Mouse (Mus musculus): Measurements from ENCODE around the gene Ppp1r3f.

Gene Ppp1r3f

DNA sequence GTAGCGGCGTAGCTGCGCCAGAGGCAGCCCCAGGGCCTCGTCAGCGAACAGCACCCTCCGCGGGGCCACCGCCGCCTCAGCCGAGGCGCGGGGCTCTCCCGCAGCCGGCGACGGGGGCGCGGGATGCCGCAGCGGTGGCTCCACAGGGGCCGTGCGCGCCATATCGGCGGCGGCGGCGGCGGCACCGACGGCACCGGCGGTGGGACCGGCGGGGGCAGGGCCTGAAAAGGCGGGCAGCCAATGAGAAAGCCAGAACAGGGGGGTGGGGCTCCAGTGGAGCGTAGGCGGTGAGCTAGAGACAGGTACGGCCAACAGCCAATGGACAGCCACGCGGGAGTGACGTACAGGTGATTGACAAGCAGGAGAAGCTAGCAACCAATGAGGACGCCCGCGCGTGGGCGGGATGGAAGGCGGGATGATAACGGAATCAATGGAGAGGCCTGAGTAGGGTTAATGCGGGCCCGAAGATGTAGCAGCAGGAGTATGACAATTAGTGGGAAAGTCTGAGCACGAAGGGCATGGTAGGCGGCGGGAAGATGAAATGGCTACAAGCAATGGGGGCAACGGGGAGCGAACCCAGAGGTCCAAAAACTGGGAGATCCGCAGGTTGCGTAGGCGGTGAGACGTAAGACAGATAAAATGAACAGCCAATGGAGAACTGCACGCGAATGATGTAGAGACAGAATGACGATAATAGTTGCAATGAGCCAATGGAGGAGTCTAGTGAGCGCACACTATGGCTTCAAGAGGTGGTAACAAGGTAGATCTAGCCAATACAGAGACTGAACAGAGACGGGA is at the start of gene Ppp1r3f:
TSS of gene Ppp1r3f (minus strand) at position 197 of the 798 bp plus-strand sequence.
- DNase-seq (ENCODE audit: low read depth in 1 of 2, low spot score in 2 of 2), result peak; percentile 69 to 84

DNA sequence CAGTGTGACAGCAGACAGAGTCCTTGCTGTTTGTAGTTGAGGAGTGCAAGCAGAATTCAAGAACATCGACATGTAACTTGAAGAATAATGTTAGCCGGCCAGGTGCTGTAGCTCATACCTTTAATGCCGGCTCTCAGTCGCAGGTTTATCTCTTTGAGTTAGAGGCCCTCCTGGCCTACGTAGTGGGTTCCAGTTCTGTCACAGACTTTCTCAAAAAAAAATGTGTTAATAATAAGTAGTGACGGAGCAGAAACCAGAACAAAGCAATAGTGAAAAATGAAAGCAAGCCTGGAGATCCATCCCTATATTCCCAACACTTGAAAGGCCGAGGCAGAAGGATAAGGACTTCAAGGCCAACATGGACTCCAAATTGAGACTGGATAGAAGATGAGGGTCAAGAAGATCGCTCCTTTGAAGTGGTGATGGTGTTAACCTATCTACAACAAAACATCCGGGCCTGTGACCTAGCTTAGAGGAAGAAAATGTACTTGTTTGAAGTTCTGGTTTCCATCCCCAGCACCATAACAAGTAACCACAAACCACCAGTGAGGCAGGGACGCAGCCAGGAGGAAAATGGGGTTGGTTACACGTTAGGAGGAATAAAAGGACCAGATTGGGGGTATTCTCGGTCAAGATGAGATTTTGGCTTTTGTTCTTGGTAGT is 43.9 kb upstream of the Ppp1r3f start:
- no peak for DNase-seq (ENCODE audit: low read depth in 1 of 2, low spot score in 2 of 2)

DNA sequence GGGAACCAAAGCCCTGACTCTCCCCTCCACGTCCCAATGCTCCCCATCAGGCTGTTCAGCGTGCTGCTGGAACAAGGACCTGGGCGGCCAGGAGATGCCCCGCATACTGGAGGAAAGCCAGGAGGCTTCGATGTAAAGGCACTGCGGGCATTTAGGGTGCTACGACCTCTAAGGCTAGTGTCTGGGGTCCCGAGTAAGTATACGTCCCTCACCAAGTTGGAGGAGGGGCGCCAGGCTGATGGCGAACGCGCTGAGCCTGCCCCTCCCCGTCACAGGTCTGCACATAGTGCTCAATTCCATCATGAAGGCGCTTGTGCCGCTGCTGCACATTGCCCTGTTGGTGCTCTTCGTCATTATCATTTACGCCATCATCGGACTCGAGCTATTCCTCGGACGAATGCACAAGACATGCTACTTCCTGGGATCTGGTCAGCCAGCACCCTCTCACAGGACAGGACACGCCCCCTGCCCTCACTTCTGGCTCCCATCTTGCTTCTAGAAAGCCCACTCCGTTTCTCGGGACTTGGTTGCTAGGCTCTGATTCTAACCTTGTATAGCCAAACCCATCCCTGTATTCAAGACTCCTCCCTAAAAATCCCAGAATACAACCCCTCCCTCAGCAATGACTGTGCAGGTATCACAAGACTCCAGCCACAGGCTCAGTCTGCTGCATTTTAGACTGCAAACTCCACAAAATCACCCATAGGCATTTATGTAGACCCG is 36.6 kb upstream of the Ppp1r3f start:
- no peak for DNase-seq (ENCODE audit: low read depth in 1 of 2, low spot score in 2 of 2)

DNA sequence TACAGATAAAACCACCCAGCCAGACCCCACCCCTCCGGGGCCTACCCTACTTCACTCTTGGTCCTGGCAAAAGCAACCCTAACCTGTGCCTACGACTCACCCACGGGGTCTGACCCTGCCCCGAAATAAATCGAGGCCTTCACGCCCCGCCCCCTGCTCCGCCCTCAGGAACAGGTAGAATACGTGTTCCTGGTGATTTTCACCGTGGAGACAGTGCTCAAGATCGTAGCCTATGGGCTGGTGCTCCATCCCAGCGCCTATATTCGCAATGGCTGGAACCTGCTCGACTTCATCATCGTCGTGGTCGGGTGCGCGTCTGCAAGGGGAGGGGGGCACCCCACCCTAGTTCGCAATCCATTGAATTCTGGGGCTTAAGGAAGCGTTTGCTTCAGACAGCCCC is 36.0 kb upstream of the Ppp1r3f start:
- DNase-seq (ENCODE audit: low read depth in 1 of 2, low spot score in 2 of 2), result no peak

DNA sequence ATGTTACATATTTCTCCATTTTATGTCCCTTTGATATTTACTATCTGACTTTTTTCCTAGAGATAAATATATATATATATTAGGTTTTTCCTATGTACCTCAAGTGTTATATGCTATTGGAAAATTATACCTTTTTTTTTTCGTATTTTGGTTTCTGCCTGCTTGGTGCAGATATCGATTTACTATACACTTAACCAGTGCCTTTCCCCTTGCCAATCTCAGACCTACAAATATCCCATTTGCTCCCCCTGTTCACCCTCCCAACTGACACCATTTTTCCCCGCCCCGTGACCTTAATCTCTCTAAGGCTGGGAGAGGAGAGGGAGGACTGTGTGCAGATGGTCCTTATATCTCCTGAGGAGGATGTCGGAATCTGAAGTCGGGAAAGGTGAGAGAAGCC is 32.7 kb upstream of the Ppp1r3f start, which contains the start of gene Cacna1f:
TSS of gene Cacna1f (plus strand) at position 301 of the 400 bp plus-strand sequence.
- DNase-seq (ENCODE audit: low read depth in 1 of 2, low spot score in 2 of 2), result no peak

DNA sequence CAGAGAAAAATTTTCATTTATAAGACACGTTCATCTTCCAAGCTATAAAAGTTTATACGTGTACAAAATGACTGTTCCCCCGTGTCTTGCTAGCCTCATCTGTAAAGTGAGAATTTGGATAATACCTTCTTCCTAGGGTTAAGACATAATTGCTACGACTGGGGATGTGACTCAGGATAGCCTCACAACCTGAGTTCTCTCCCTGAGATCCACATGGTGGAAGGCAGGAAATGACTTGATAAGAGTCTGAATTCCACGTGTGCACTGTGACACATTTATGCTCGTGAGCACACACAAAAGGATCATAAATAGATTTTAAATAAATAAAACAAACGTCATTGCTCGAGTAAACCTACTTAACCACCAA is 31.5 kb upstream of the Ppp1r3f start:
- no peak for DNase-seq (ENCODE audit: low read depth in 1 of 2, low spot score in 2 of 2)

DNA sequence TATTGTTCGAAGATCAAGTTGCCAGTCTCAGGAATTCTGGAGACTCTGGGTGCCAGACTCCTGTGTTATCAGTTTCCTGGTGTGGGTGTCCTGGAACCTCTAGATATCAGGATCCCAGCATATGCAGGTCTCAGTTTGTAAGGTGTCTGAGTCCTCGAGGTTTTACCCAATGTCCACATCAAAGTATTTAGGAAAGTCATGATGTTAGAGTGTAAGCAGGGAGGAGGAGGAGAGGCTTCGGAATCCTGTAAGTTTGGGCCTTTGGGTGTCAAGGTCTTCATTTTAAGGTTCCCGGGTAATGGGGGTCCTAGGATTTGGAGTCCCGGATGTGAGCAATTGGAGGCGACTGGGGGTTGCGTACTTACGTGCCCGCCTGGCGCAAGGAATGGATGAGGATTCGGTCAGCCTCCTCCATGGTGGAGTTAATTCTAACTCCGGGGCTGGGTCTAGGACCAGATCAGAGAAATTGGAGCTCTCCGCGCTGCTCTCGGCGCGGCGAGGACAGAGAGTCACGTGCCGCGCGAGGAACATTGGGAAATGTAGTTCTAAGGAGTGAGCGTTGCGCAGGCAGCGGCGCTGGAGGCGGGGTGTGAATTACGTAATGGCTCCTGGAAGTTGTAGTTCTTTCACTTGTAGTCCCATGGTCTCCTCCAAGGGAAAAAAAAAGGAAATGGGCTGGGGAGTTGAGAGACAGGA is 30.9 kb upstream of the Ppp1r3f start, which contains the start of gene Ccdc22:
TSS of gene Ccdc22 (minus strand) at position 639 of the 696 bp plus-strand sequence.
- DNase-seq (ENCODE audit: low read depth in 1 of 2, low spot score in 2 of 2), result peak; percentile 44 to 67

DNA sequence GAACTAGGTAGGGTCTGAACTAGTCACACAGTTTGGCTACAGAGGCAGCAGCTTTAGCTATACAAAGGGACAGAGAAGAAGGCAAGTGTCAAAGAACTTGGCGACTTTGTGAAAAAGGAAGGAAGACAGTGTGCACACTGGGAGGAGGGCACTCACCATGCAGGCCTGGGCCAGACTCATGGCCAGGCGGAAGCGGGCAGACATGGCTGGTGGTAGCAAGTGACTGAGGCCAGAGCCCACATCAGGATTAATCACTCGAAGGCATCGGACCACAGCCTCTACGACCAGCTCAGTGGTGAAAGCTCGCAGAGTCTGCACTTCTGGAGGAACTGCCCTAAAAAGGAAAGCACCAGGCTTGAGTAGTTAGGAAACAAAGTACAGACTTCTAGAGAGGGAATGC is 29.9 kb upstream of the Ppp1r3f start:
- DNase-seq (ENCODE audit: low read depth in 1 of 2, low spot score in 2 of 2), result no peak

DNA sequence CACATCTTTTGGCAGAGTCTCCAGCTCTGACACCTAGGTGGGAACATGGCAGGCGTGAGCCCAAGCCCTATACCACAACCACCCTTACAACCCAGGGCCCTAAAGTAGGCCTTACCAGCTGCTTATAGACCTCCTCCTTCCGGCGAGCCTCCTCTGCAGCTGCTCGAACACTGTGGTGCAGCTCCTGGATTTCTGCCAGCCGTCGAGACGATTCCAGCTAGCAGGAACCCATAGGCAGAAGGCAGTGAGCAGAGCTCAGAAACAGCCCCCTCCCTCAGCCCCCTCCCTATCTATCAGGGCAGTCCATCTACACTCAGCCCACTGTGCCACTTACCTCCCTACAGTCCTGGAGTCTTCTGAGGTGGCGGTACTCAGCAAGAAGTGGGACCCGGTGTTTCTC is 21.3 kb upstream of the Ppp1r3f start:
- DNase-seq (ENCODE audit: low read depth in 1 of 2, low spot score in 2 of 2), result no peak

DNA sequence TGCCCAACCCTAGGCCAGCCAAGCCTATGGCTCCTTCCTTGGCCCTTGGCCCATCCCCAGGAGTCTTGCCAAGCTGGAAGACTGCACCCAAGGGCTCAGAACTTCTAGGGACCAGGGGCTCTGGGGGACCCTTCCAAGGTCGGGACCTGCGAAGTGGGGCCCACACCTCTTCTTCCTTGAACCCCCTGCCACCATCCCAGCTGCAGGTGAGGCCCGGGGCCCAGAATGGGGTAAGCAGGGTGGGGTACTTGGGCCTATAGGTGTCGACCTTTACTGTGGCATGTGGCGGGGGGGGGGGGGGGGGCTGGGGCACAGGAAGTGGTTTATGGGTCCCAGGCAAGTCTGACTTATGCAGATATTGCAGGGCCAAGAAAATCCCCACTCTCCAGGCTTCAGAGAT is 12.3 kb upstream of the Ppp1r3f start:
- DNase-seq (ENCODE audit: low read depth in 1 of 2, low spot score in 2 of 2), result no peak

DNA sequence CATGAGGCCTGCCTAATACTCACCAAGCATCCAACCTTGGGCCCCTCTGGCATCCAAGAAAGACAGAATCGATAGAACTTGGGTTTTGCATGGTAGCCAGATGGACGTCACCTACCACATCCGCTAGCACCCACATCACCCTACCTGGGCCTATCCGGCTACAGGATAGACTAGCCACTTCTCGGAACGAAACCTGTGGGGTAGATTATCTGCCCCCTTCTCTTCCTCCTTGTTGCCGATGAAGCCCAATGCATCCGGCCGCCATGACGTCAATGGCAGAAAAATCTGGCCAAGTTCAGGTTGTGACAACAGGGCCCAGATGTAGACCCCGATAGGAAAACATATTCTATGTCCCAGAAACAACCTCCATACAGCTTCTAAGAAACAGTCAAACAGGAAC is 9.8 kb upstream of the Ppp1r3f start:
- no peak for DNase-seq (ENCODE audit: low read depth in 1 of 2, low spot score in 2 of 2)

DNA sequence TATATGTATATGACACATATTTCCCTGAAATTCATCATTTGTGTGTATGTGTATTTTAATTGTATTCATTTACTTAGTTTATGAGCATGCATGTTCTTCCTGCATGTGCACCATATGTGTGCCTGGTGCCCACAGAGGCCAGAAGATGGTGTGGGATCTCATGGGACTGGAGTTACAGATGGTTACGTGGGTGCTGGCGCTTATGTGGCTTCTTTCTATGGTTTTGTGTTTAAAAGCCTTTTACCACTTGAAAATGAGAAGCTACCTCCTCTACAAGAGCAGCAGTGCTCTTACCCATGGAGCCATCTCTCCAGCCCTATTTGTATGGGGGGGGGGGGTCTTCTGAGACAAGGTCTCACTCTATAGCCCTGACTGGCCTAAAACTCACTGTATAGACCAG is 7.1 kb upstream of the Ppp1r3f start:
- DNase-seq (ENCODE audit: low read depth in 1 of 2, low spot score in 2 of 2), result no peak

DNA sequence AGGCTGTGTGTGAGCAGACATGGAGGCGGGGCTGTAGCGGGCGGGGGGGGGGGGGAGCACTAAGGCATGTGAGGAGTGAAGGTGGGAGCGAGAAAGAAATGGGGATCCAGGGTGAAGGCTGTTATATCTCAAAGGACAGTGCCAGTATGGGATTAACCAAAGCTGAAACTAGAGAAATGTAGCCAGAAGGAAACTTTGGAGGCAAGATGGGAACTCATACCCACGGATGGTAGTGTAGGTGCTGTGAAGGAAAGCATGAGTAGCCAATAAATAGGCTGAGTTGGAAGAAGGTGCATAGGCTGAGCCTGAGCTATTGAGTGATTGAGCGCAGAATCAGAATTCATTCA is 775 bp upstream of the Ppp1r3f start:
- no peak for DNase-seq (ENCODE audit: low read depth in 1 of 2, low spot score in 2 of 2)

DNA sequence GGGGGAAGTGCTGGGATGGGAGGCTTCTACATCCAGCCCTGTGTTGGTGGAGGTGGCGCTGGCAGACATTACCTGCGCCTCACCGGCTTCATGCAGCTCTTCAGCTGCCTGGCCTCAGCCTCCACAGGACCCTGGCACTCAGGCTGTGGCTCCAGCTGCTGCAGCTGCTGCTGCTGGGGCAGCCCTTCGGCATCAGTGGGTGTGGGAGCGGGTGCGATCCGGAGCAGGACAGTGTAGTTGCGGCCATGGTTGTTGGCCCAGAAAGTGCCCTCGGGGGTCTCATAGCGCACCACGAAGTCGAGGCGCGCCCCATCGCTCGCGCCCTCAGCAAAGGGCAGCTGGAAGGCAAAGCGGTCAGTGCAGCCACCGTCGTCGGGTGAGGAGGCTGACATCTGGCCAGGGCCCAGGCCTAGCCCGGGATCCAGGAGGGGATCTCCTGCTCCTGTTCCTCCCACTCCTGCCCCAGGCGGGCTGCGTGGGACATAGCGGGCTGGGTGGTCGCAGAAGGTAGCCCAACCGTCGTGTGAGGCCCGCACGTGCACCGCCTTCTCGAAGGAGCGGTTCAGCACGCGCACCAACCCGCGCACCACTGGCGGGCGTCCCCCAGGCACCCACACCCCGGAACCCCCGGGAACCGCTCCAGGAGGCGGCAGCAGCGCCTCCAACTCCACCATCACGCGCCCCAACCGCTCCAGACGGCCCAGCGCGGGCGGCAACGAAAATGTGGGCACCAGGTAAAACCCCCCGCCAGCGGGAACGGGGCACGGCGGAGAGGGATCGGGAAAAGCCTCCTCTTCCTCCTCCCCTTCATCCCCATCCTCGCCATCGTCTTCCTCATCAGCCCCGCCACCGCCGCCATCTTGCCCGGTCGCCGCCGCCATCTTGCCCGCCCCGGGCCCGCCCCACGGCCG is 652 bp downstream of the Ppp1r3f start, which contains the start of gene Foxp3:
TSS of gene Foxp3 (plus strand) at position 469 of the 911 bp plus-strand sequence.
- no peak for DNase-seq (ENCODE audit: low read depth in 1 of 2, low spot score in 2 of 2)

DNA sequence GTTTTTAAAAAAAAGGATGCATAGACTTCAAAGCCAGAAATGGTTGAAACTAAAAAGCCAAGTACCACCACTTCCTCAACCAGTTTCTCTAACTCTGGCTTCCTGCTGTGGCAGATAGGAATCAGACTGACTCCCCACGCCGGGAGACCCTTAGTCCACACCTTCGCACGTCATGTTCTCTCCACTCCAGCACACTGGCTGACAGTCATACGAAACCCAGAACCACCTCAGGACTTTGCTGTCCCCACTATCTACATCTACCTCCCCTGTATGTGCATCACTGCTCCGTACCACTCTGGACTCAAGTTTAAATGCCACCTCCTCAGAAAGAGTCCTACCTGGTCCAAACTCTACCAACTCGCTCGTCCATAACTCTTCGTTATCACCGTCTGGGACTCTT is 1.6 kb downstream of the Ppp1r3f start:
- no peak for DNase-seq (ENCODE audit: low read depth in 1 of 2, low spot score in 2 of 2)

DNA sequence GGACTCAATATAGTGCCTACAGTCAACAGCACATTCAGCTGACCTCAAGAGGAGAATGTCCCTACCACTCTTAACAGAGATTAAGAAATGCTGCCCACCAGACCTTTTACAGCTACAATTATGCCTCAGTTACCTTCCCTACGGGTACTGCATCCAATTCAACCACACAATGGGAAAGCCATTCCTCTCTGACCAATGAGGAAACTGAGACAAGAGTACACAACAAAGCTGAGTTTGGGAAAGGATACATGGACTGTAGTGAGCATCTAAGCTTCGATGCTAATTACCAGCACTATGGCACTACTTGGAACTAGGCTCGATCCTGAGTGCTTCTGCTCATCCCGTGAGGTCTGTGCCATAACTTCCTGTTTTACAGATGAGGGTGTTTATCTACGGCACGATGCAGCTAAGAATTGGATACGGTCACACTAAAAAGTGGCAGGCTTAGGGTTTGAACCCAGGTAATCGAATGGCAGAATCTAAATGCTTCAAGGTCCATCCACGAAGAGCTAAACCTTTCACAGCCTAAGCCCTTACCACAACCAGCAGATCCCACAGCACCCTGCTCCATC is 2.4 kb downstream of the Ppp1r3f start:
- DNase-seq (ENCODE audit: low read depth in 1 of 2, low spot score in 2 of 2), result no peak

DNA sequence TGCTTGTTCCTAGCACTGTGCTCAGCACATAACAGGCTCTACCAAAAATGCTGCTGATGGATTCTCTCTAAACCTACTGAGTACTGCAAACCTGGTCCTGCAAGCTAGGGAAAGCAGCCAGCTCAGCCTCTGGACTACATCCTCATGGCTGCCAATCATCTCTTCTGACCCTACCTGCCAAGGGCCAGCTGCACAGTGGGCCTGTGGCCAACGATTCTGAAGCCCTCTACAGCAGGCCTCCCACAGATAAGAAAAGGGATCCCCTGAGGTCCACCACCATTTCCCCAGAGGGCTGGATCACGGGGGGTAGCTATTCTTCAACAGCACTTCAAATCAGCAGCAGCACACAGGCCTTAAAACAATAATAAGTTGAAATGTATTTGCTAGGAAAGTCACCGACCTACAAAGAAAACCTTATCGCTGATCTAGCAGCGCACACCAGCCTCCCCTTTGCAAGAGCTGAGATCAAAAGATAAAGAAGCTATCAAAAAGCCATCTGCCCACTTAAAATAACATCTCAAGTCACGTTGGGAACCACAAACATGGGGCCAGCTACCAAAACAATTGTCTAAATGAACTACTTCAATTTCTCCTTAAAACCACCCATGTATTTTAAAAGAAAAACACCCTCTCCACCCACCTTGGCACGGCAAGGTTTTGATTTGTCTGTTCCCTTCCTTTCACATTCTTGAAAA is 3.5 kb downstream of the Ppp1r3f start:
- DNase-seq (ENCODE audit: low read depth in 1 of 2, low spot score in 2 of 2), result no peak

DNA sequence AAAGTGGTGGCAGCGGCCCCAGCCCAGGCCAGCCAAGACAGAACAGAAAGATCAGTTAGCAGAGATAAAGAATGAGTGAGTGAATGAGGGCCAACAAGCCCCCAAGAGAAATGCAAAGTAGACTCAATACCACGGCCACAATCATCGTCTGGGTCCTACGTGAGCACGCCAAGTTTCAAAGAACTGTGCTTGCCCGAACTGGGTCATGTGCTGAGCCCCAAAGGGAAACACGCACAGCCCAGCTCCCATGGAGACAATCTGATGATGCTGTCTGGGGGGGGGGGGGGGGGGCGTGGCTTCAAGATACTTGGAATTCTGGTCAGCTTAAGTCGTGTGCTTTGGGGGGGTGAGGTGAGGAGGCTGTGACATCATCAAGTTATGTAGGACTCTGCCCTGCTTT is 6.6 kb downstream of the Ppp1r3f start:
- no peak for DNase-seq (ENCODE audit: low read depth in 1 of 2, low spot score in 2 of 2)

DNA sequence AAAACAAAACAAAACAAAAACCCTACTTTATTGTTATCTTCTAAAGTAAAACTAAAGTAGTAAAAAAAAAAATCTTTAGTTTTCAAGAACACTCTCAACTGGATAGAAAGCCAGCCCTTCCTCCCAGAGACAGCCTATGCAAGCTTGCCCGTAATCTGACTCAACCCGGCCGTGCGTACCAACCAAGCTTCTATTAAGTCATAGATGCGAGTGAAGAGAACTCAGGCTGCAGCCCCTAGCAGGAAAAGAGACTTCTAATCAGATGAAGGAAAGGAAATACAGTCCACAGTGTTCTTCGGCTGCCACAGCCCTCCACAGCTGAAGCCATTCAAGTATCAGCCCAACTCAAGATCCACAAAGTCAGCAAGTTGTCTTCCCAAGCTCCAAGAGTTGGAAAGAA is 7.7 kb downstream of the Ppp1r3f start:
- no peak for DNase-seq (ENCODE audit: low read depth in 1 of 2, low spot score in 2 of 2)

Data from monocyte, adult 2 months (primary cell).